Mouse (Mus musculus) small intestine, adult 2 months (tissue): ENCODE measurements around the gene Prkrip1.

Experiments
- CTCF ChIP-seq: fragments of 200-500 bp; IDR thresholded peaks from 2 replicates; pipeline ENCODE4 v1.5.1; 2012; ENCODE audit warnings: low read depth, mild to moderate bottlenecking, control low read depth, inconsistent platforms, low read length, moderate library complexity, mixed read lengths; ENCODE audit not compliant: insufficient replicate concordance, insufficient read length; ENCODE audit errors: extremely low read depth
- POLR2A ChIP-seq: fragments of 200-500 bp; IDR thresholded peaks from 2 replicates; pipeline ENCODE4 v1.6.1; 2012; ENCODE audit warnings: low read depth, mild to moderate bottlenecking, control low read depth, inconsistent platforms, low read length, moderate library complexity

DNA sequence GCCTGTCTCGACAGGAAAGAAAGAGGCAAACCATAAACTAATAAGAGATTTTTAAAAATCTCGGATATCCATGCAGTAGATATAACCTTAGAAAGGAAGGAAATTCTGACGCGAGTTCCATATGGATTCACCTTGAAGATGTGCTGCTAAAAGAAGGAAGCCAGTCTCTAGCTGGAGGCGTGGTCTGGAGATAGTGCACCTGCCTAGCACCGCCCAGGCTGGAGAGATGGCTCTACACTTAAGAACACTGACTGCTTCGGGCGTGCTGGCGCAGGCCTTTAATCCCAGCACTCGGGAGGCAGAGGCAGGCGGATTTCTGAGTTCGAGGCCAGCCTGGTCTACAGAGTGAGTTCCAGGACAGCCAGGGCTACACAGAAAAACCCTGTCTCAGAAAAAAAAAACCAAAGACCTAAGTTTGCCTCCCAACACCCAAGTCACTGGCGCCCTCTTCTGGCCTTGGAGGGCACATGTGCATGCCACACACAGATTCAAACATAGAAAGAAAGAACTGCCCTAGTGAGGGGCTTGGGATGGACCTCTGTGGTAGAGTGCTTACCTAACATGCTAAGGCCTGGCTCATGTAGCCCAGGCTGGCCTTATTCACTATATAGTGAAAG, 61.0 kb downstream of the Prkrip1 start:
- peak; percentile 73; the same call in 1 of the 2 replicates for TF ChIP-seq CTCF
- TF ChIP-seq POLR2A: no peak
